Mouse (Mus musculus): ENCODE measurements around the gene Hnrnpll. TPM values are rescaled to one million over a fixed set of nuclear protein-coding genes. Genes with fewer than 3 reads are reported as not detected.

Gene Hnrnpll
- polyA plus RNA-seq (2014; fragmentation: Nextera tagmentation; extraction: Ambion mirVana): 58.4 and 59.1 TPM in 2 replicates

DNA sequence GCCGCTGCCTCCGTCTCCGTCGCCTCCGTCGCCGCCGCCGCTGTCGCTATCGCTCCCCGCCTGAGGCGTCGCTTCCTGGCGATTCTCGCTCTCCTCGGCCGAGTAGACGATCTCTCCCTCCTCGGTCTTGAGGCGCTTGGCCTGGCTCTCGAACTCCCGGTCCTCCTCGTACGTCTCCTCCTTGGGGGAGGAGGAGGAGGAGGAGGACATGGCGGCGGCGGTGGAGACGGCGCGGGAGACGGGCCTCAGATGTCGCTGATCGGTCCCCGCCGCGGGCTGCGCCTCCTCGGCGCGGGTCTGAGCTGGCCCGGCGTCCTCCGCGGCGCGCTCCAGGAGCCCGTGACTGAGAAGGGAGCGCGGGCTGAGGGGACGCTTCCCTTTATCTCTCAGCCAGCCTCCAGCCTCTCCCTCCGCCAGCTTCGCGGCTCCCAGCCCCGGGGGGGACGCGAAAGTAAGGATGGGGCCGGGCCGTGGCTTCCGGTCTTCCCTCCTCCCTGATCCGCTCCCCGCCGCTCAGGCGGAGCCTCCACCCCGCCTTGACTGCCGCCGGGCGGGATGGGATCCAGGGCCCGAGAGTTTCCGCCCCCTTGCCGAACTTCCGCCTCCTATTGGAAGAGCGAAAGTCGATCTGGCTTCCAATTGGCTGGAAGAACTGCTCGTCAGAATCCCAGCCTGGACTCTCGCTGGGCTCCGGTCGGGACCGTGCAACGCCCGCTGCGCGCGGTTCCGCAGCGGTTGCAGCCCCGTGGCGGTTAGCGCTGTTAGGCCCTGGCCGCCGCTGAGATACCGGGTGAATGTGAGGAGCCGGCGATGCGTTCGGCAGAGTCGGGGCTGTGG is at the start of gene Hnrnpll:
TSS of gene Hnrnpll (minus strand) at position 552 of the 837 bp plus-strand sequence.
- Histone ChIP-seq H3K9me3 (ENCODE audit: control insufficient read depth, low read length) (no peaks in the 10 kb centered on the region), H3K27me3 (replicated peaks; ENCODE audit: control insufficient read depth, insufficient read depth, low read length) (no peaks in the 10 kb centered on the region), H3K36me3 (ENCODE audit: control insufficient read depth, insufficient read depth, low read length) (peaks cover 5% of the 10 kb centered on the region; the same call in 1 of the 2 replicates), H3K4me1 (replicated peaks; ENCODE audit: control insufficient read depth, insufficient read depth, low read length) (peaks cover 17% of the 10 kb centered on the region), H3K4me3 (ENCODE audit: low read depth, low read length) (peak within 1 kb of the TSS; percentile 100), H3K27ac (ENCODE audit: low read depth) (peak within 1 kb of the TSS; percentile 99), H3K9ac (ENCODE audit: low read length) (peak within 1 kb of the TSS; percentile 99), H3K4me2 (ENCODE audit: low read length) (peak within 1 kb of the TSS; percentile 91)
- ATAC-seq (replicated peaks; ENCODE audit: low FRiP score, low TSS enrichment, low read depth) (peak; percentile 99), DNase-seq (ENCODE audit: low spot score) (peak; percentile 100)
- WGBS: under 1% methylated on average over 78 of the region's 97 CpGs

DNA sequence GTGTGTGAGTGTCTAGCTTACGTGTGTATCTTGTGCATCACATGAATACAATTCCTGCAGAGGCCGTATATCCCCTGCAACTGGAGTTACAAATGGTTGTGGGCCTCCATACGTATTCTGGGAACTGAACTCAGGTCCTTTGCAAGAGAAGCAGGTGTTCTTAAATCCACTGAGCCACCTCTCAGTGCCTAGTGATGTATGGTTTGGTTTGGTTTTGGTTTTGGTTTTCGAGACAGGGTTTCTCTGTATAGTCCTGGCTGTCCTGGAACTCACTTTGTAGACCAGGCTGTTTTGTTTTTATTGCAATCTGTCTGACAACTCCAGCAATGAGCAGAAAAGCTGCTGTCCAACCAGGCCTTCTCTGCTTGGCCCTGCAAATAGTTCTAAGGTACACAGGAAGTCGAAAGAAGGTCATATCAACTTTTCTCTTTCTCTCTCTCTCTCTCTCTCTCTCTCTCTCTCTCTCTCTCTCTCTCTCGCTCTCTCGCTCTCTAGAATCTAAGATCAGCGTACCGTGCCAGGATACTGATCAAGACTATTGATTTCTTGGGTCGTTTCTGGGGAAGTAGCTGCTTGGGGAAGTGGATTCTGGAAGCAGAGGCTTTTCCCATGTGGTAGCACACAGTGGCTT is 43.3 kb upstream of the Hnrnpll start:
- H3K4me2 ChIP-seq (ENCODE audit: low read length): no peak overlapping the region
- no peak for ATAC-seq (replicated peaks; ENCODE audit: low FRiP score, low TSS enrichment, low read depth)
- no peaks in the 10 kb centered on the region for H3K36me3 ChIP-seq (ENCODE audit: control insufficient read depth, insufficient read depth, low read length)
- H3K27ac ChIP-seq (ENCODE audit: low read depth): no peak overlapping the region
- no peak for DNase-seq (ENCODE audit: low spot score)
- H3K27me3 ChIP-seq (replicated peaks; ENCODE audit: control insufficient read depth, insufficient read depth, low read length): no peaks in the 10 kb centered on the region
- 76% methylated on average over 10 of the region's 10 CpGs for WGBS
- no peak overlapping the region for H3K4me3 ChIP-seq (ENCODE audit: low read depth, low read length)
- no peaks in the 10 kb centered on the region for H3K4me1 ChIP-seq (replicated peaks; ENCODE audit: control insufficient read depth, insufficient read depth, low read length)
- H3K9ac ChIP-seq (ENCODE audit: low read length): no peak overlapping the region
- H3K9me3 ChIP-seq (ENCODE audit: control insufficient read depth, low read length): no peaks in the 10 kb centered on the region

DNA sequence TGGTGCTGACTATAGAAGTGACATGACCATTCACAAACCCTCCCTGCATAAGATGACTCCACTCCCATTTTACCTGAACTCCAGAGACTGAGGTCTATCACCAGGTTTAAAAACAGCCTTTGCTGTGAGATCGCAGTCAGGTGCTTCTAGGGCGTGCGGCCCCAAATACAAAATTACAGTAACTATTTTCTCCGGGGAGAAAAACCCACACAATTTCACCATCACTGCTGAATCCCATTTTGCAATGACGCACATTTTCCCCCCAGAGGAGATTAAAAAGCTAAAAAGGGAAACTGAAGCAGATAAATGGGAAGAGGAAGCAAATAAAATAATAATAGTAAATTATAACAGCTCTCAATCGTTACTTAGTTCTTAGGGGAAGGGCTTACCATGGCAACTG is 37.7 kb upstream of the Hnrnpll start:
- DNase-seq (ENCODE audit: low spot score) (no peak), ATAC-seq (replicated peaks; ENCODE audit: low FRiP score, low TSS enrichment, low read depth) (no peak)
- Histone ChIP-seq H3K9me3 (ENCODE audit: control insufficient read depth, low read length) (no peaks in the 10 kb centered on the region), H3K4me2 (ENCODE audit: low read length) (no peak overlapping the region), H3K4me3 (ENCODE audit: low read depth, low read length) (no peak overlapping the region), H3K9ac (ENCODE audit: low read length) (no peak overlapping the region), H3K27ac (ENCODE audit: low read depth) (no peak overlapping the region), H3K27me3 (replicated peaks; ENCODE audit: control insufficient read depth, insufficient read depth, low read length) (no peaks in the 10 kb centered on the region), H3K36me3 (ENCODE audit: control insufficient read depth, insufficient read depth, low read length) (no peaks in the 10 kb centered on the region), H3K4me1 (replicated peaks; ENCODE audit: control insufficient read depth, insufficient read depth, low read length) (peaks cover 7% of the 10 kb centered on the region)
- WGBS: 68% methylated on average over 6 of the region's 6 CpGs

DNA sequence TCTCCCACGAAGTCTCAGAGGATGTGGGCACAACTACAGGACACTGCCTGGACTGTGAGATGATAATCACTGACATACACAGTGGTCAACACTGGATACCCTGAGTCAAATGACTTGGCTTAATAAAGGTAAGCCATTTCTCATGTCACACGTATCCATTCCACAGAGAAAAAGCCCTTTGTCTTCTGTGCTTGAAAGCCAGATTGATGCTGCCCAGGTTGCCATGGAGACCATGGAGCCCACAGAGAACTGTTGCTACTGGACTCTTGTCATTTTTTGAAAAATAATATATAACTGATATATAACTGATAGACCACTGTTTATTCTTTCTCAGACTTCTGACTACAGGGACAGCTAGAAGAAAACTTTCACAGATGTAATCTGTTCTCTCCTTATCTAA is 35.1 kb upstream of the Hnrnpll start:
- Histone ChIP-seq H3K27me3 (replicated peaks; ENCODE audit: control insufficient read depth, insufficient read depth, low read length) (no peaks in the 10 kb centered on the region), H3K4me2 (ENCODE audit: low read length) (no peak overlapping the region), H3K4me1 (replicated peaks; ENCODE audit: control insufficient read depth, insufficient read depth, low read length) (peaks cover 7% of the 10 kb centered on the region), H3K4me3 (ENCODE audit: low read depth, low read length) (no peak overlapping the region), H3K27ac (ENCODE audit: low read depth) (no peak overlapping the region), H3K36me3 (ENCODE audit: control insufficient read depth, insufficient read depth, low read length) (no peaks in the 10 kb centered on the region), H3K9me3 (ENCODE audit: control insufficient read depth, low read length) (no peaks in the 10 kb centered on the region), H3K9ac (ENCODE audit: low read length) (no peak overlapping the region)
- WGBS: 52% methylated on average over 2 of the region's 2 CpGs
- ATAC-seq (replicated peaks; ENCODE audit: low FRiP score, low TSS enrichment, low read depth) (no peak), DNase-seq (ENCODE audit: low spot score) (no peak)

DNA sequence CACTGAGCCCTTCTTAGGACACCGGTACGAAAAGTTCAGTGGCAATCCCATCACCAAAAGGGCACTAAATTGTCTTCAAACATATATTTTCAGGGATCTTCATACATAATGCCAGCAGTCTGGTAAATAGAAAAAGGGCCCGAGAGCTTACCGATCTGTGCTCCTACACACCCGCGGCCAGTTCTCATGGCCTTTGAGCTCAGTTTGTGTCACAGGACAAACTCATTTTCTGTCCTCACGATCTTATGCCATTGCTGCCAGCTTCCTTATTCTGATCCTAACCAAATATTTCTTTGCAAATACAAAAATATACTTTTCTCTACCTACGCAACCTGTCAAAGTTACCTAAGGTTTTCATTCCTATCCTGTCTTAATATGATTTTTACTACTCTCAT is 34.6 kb upstream of the Hnrnpll start:
- H3K4me2 ChIP-seq (ENCODE audit: low read length): no peak overlapping the region
- H3K27me3 ChIP-seq (replicated peaks; ENCODE audit: control insufficient read depth, insufficient read depth, low read length): no peaks in the 10 kb centered on the region
- no peak overlapping the region for H3K4me3 ChIP-seq (ENCODE audit: low read depth, low read length)
- ATAC-seq (replicated peaks; ENCODE audit: low FRiP score, low TSS enrichment, low read depth) (no peak), DNase-seq (ENCODE audit: low spot score) (no peak)
- no peak overlapping the region for H3K9ac ChIP-seq (ENCODE audit: low read length)
- H3K9me3 ChIP-seq (ENCODE audit: control insufficient read depth, low read length): no peaks in the 10 kb centered on the region
- H3K27ac ChIP-seq (ENCODE audit: low read depth): no peak overlapping the region
- peaks cover 7% of the 10 kb centered on the region for H3K4me1 ChIP-seq (replicated peaks; ENCODE audit: control insufficient read depth, insufficient read depth, low read length)
- no peaks in the 10 kb centered on the region for H3K36me3 ChIP-seq (ENCODE audit: control insufficient read depth, insufficient read depth, low read length)
- WGBS: 86% methylated on average over 8 of the region's 8 CpGs

DNA sequence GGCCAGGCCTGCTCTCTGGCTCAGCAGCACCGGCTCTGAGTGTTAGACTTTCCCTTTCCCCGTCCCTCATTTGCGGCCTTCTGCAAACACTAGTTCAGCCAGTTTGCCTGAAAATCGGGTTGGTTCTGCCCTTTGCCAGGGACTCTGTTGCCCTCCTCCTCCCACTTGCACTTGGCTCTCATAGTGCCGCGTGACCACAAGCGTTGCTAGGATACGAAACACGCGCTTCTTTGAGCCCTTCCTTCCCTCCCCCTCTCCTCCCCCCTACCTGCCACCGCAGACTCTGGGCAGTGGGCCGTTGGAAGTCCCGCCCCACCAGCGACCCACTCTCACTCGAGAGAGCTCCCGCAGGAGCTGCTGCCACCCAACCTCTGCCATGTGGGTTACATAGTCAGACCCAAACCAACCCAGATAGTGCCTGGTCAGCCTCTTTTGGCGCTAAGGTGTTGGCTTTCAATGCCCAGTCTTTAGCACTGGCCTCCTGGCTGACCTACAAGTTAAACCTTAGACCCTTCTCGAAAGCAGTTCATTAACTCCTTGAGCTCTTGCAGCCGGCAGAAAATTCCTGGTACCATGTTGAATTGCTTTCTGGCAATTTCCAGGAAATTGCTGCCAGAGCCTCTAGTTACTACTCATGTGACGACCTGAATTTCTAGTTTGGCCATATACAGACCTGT is 34.0 kb upstream of the Hnrnpll start:
- Histone ChIP-seq H3K4me2 (ENCODE audit: low read length) (peak overlapping the region; percentile 47), H3K9ac (ENCODE audit: low read length) (0 out of 2 replicates have a peak overlapping the region, but pooled peaks have one; percentile 8), H3K9me3 (ENCODE audit: control insufficient read depth, low read length) (no peaks in the 10 kb centered on the region), H3K27ac (ENCODE audit: low read depth) (no peak overlapping the region), H3K36me3 (ENCODE audit: control insufficient read depth, insufficient read depth, low read length) (no peaks in the 10 kb centered on the region), H3K4me1 (replicated peaks; ENCODE audit: control insufficient read depth, insufficient read depth, low read length) (peaks cover 7% of the 10 kb centered on the region), H3K4me3 (ENCODE audit: low read depth, low read length) (0 out of 2 replicates have a peak overlapping the region, but pooled peaks have one; percentile 8), H3K27me3 (replicated peaks; ENCODE audit: control insufficient read depth, insufficient read depth, low read length) (no peaks in the 10 kb centered on the region)
- ATAC-seq (replicated peaks; ENCODE audit: low FRiP score, low TSS enrichment, low read depth) (peak; percentile 59; the same call in 1 of the 2 replicates), DNase-seq (ENCODE audit: low spot score) (peak; percentile 71)
- WGBS: 11% methylated on average over 20 of the region's 20 CpGs

DNA sequence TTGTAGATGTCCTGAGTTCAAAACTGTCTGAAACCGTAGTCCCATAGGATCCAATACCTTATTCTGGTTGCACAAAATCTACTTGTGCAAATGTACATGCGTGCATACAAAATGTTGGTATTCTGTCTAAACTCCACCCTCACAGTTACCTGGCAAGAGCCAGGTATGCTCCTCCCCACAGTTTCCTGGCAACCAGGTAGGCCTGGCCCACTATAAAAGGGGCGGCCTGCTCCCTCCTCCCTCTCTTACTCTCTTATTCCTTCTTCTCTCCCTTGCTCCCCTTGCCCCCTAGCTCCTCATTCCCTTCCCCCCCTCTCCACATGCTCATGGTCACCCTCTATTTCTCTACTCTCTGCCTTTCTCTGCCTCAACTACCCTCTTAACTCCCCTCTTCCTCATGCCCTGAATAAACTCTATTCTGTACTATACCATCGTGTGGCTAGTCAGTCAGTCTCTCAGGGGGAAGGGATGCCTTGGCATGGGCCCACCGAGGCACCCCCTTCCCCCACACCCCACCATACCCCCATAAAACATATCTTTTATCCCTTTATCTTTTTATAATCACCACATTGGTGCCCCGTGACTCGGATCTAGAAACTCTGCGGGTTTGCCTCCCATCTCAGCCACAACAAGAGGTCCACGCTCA is 33.2 kb upstream of the Hnrnpll start:
- Histone ChIP-seq H3K4me2 (ENCODE audit: low read length) (peak overlapping the region; percentile 47), H3K9ac (ENCODE audit: low read length) (no peak overlapping the region)

DNA sequence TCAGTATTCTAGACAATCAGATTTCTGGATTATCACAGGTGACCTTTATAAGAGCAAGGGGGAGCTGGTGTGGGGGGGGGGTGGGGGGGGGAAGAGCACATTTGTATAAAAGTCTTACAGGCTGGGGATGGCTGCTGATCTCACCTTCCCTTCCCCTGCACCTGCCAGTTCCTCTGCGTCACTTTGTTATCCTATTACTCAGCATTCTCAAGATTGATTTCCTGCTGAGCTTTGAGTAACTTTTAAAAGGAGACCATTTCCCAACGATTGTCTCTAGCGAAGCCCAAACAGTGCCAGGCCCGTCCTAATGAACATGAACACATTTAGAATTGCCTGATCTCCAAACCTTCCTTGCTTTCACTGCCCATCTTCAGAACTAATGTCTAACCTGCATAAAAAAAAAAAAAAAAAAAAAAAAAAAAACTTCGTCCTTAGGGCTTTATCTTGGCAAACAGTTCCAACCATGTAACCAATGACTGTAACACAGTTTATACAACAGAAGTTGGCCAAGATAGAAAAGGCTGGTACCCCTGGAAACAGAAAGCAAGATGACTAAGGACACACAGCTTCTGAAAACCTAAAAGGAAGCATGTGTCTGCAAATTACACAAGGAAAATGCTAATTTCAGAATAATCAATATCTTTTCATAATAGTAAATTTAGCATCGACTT is 29.9 kb upstream of the Hnrnpll start:
- DNase-seq (ENCODE audit: low spot score): no peak
- Histone ChIP-seq H3K27ac (ENCODE audit: low read depth) (no peak overlapping the region), H3K36me3 (ENCODE audit: control insufficient read depth, insufficient read depth, low read length) (no peaks in the 10 kb centered on the region), H3K4me3 (ENCODE audit: low read depth, low read length) (no peak overlapping the region), H3K9me3 (ENCODE audit: control insufficient read depth, low read length) (no peaks in the 10 kb centered on the region), H3K4me2 (ENCODE audit: low read length) (no peak overlapping the region), H3K9ac (ENCODE audit: low read length) (no peak overlapping the region), H3K4me1 (replicated peaks; ENCODE audit: control insufficient read depth, insufficient read depth, low read length) (peaks cover 7% of the 10 kb centered on the region), H3K27me3 (replicated peaks; ENCODE audit: control insufficient read depth, insufficient read depth, low read length) (no peaks in the 10 kb centered on the region)
- ATAC-seq (replicated peaks; ENCODE audit: low FRiP score, low TSS enrichment, low read depth): no peak
- WGBS: 58% methylated on average over 6 of the region's 6 CpGs

More for the DNA sequence above, 33.2 kb upstream of the Hnrnpll start:
- Histone ChIP-seq H3K27ac (ENCODE audit: low read depth) (no peak overlapping the region), H3K27me3 (replicated peaks; ENCODE audit: control insufficient read depth, insufficient read depth, low read length) (no peaks in the 10 kb centered on the region), H3K36me3 (ENCODE audit: control insufficient read depth, insufficient read depth, low read length) (no peaks in the 10 kb centered on the region), H3K4me1 (replicated peaks; ENCODE audit: control insufficient read depth, insufficient read depth, low read length) (peaks cover 7% of the 10 kb centered on the region), H3K9me3 (ENCODE audit: control insufficient read depth, low read length) (no peaks in the 10 kb centered on the region), H3K4me3 (ENCODE audit: low read depth, low read length) (0 out of 2 replicates have a peak overlapping the region, but pooled peaks have one; percentile 8)
- ATAC-seq (replicated peaks; ENCODE audit: low FRiP score, low TSS enrichment, low read depth): peak; percentile 37; the same call in 1 of the 2 replicates
- WGBS: 77% methylated on average over 9 of the region's 9 CpGs
- DNase-seq (ENCODE audit: low spot score): no peak
